Mouse (Mus musculus): ENCODE results near the gene Tcf7l2.

Tcf7l2 gene

DNA sequence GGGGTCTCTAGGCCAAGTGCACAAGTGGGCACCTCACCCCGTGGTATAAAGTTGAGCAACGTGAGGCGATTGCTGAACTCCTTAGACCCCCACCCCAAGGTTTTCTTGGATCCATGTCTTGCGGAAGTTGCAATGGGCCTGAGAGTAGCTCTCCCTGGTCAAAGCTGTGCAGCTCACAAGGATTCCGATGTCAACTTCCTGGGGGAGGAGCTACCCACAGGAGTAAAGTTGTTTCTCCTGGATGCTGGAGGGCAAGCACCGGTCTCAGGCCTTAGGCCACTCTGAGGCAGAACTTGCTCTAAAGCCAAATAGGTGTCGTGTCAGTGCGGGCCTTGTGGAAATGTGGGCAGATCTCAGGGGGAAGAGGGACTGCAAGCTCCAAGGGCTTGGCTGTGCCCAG is 12.2 kb upstream of the Tcf7l2 start:
- no peak for DNase-seq (ENCODE audit: low spot score in 2 of 2)

DNA sequence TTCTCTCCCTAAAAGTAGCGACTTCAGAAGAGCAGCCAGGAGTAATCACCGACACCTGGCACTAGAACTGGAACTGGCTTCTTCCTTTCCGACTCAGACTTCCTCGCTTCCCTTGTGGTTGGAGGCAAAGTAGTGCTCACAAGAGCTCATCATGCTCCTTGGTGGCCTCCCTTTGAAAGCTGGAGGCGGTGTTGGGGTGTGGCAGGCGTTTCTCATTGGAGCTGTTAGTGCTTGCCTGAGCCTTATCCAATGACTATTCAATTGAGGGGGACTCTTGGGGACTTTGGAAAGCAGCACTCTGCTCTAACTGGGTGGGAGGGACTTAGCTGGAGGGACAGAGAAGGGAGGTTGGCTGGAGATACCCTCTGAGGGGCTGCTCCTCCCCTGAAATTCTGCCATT is 9.1 kb upstream of the Tcf7l2 start:
- no peak for DNase-seq (ENCODE audit: low spot score in 2 of 2)

DNA sequence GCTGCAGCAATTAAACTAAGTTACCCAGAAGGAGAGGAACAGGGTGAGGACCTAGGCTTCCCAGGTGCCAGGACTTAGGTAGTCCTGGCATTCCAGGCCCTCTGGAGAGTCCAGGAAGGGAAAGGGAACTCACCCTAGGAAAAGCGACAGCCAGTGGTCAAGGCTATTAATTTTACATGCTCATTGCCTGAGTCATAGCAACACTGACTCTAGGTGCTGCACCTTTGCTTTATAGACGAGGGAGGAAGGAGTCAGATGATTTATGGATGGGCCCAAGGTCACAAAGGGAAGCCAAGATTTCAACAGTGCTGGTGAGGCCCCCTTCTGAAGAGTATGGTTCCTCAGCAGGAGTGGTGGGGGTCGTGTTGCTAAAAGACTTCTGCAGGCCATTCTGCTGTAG is 8.6 kb upstream of the Tcf7l2 start:
- no peak for DNase-seq (ENCODE audit: low spot score in 2 of 2)

DNA sequence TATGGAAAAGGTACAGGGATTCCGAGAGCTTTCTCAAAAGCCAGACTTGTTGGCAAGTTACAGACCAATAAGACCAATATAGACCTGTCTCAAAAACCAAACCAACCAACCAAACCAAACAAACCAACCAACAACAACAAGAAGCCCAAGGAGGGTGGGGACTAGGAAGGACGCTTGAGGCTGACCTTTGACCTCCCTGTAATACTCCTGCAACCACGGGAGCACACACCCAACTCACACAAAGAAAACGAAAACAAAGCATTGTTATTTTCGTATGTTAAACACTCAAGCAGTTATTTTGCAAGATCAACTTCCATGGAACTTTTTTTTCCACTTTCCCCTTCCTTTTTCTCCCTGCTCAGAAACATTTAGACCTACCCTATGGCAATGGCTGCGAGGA is 5.6 kb upstream of the Tcf7l2 start:
- no peak for DNase-seq (ENCODE audit: low spot score in 2 of 2)

DNA sequence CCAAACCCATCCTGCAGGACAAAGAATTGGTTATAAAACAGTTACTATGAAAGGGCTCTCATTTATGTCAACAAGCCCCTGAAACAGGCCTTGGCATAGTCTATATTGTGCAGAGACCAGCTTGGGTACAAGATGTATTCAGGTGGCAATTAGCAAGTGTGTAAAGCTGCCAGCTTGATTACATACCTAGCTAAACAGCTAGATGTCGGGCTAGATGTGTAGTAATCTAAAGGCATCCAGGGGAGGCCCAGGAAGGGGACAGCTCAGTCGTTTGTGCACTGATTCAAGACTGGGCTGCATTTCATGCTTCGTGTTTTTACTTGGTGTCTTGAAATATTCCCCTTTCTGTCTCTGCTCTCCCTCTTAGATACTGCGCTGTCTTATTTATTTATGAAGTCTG is 1.9 kb upstream of the Tcf7l2 start:
- no peak for DNase-seq (ENCODE audit: low spot score in 2 of 2)

DNA sequence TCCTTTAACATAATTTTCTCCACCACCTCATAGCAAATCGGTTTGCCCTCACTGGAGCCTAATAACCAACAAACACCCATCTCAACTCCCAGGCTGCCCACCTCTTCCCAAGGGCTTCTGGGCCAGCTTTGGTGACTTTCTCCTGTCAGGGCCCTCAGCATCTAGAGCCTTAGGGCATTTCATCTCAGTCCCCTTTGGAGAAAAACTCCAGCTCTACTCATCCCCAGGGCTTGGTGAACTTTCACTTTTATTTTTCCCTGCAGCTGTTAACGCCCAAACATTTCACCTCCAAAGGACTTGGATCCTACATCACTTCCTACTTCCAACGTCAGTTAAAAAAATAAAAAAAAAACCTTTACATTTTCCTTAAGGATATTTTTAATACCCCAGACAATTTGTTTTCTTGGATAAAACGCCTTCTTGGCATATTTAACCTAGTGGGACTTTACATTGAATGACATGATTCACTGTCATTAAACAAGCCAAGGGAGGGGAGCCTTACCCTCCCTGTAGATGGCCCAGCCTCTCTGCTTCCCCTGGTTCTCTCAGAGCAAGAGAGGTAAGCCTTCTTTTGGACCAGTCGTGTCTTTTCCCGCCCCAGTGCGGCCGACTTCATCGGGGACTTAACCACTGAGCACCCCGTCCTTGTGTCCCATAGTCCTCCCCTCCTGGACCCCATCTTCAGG is 724 bp upstream of the Tcf7l2 start:
- no peak for DNase-seq (ENCODE audit: low spot score in 2 of 2)

DNA sequence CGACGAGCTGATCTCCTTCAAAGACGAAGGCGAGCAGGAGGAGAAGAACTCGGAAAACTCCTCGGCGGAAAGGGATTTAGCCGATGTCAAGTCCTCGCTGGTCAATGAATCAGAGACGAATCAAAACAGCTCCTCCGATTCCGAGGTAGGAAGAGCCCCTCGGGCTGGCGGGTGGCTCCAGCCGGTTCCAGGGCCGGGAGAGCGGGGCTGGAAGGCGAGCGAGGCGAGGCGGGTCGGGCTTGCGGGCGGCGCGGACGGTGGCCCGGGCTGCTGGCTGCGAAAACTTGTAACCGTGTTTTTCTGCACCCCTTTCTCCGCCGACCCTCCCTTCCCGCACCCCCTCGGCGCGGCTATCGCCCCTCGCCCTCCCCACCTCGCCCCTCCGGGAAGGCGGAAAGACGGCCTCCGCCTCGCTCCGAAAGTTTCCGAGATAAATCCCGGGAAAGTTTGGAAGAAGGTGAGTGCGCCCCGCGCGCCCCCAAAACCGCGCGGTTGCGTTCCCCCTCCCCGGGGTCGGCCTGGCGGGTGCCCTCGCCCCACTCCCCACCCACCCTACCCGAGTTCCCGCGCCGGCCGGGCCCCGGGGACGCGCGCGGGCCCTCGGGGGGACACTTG is 873 bp downstream of the Tcf7l2 start:
- peak in 1 of 2 experiments; percentile 30 for DNase-seq (ENCODE audit: low spot score in 2 of 2)

DNA sequence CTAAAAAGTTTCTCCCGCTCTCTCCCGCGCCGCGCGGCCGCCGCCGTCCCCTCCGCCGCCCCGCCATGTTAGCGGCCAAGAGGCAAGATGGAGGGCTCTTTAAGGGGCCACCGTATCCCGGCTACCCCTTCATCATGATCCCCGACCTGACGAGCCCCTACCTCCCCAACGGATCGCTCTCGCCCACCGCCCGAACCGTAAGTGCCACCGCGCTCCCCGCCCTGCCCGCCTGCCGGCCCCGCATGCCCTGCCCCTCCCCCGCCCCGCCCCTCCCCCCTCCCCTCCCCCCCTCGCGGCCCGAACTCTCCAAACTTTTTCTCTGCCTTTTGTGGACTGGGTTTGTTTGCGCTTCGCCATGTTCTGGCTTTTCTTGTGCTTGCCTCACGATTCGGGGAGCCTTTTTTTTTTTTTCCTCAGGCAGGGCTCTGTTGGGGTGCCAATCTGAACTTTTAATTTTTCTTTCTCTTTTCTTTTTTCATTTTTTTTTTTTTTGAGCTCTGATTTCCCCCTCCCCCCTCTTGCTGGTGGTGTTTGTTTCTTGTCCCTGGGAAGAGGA is 1.5 kb downstream of the Tcf7l2 start:
- peak; percentile 30 to 33 for DNase-seq (ENCODE audit: low spot score in 2 of 2)

DNA sequence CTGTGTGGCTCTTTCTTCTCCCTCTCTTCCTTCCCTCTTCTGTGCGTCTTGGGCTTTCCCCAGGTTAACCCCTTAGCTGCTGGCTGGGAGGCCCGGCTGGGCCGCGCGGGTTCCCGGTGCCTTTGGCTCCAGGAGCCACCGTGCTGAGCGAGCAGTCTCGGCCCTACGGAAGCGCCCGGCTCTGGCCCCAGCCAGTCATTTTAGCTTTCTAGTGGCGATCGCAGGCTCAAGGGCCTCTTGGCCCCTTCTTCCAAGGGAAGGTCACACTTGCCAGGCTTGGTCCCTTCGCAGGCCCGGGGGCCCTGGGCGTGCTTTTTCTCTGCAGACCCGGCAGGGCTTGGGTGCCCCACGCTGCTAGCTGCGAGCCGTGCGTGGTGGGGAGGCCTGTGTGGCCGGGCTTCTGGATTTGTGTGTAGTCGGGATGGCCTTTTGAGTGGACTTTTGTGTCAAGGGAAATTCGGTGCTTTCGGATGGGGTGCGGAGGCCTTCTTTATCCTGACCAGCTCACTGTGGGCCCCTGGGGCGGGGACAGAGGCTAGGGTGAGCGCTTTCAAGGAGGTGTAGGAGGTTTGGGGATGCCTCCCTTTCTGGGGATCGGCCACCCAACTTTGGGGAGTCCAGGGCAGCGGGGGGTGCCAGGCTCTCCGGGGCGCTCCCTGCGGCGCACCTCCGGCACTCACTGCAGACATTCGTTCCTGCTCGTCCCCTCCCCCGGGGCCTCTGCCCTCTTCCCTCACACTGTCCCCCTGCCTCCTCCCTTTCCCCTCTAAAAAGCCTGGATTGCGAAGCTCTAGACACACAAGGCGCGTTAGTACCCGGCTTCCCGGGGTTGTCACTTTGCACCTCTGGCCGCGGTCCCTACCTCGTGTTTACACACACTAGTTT is 2.2 kb downstream of the Tcf7l2 start:
- DNase-seq (ENCODE audit: low spot score in 2 of 2) = peak; percentile 68 to 80

DNA sequence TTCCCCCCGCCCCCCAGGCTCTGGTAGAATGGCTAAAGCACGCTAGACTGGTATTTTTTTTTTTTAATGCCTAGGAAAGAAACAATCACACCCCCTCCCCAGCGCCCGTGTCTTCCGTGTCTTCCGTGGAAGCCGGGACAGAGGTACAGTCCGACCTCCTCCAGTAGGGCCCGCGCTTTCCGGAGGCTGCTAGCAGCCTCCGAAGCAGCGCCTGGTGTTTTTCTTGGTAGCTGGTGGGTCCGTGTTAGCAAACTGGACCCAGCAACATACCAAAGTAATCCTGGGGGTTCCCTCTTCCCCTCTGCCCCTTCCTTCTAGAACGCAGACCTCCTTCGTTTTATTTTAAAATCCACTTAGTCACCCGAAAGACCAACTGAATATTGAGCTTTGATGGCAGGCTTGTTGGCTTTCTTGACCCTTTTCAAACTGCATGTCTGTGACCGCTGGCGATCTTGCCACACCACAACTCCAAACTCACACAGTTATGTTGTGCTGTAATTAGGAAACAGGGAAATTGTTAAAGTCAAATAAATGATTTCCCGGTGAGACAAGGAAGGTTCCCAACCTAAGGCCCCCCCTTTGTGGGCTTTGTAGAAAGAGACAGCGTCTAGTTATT is 3.1 kb downstream of the Tcf7l2 start:
- no peak for DNase-seq (ENCODE audit: low spot score in 2 of 2)

DNA sequence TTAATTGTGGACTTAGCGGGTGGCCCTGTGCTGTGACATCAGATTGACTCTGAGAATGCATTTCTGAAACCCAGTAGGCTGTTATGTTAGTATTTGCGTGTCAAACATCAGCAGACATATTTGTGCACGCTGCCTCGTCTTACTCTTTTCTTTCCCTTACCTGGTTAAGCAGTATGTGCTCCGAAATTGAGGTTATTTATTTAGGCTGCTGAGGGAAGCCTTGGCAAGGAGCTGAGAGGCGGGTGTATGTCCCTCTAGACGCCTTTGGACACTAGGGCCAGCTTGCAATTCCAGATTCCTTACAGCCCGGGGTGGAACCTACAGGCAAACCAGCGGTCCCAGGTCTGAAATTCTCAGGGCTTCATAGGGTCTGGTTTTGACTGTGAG is 3.6 kb downstream of the Tcf7l2 start:
- DNase-seq (ENCODE audit: low spot score in 2 of 2) = no peak

DNA sequence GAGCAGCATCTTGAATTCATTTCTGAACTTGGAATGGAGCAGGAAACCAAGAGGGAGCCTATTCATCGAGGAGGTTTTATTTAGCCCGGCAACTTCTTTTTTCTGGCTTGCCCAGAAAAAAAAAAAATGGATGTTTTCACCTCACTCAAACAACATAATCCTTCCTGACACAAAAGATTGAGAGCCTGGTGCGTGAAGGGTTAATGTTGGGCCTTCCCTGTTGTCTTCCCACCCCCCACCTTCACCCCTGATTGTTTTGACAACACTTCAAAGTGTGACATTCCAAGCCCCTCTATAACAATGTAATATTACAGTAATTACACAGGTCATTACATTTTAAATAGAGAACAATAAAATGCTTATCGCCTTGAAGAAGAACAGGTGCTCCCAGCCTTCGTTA is 4.6 kb downstream of the Tcf7l2 start:
- no peak for DNase-seq (ENCODE audit: low spot score in 2 of 2)

DNA sequence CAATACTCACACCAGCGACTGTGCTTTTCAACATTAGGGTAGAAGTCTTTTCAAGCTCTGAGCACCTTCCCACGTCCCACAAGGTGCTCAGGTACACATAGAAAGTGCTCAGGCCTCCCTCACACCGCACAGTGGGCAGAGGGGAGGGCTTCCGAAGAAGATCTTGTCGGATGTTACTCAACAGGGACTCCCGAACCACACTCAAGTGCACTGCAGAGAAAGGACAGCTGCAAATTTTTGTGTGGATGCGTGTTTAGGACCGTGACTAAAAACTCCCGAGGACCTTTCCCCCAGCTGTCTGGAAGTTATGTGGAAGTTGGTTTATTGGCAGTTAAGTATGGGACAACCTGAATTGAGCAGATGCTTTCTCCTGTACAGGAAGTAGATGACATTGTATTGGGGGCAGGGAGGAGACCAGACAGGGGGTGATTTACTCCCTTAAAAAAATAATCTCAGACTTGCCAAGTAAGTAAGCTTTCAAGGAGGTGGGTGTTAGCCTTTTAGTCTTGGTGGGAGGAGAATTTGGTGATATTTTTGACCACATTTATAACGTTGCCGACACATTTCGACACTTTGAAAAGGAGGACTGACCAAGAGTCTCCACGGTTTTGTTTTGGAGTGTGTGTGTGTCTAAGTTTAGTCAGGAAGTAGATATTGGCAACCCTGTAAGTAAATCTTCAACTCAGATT is 5.8 kb downstream of the Tcf7l2 start:
- no peak for DNase-seq (ENCODE audit: low spot score in 2 of 2)

DNA sequence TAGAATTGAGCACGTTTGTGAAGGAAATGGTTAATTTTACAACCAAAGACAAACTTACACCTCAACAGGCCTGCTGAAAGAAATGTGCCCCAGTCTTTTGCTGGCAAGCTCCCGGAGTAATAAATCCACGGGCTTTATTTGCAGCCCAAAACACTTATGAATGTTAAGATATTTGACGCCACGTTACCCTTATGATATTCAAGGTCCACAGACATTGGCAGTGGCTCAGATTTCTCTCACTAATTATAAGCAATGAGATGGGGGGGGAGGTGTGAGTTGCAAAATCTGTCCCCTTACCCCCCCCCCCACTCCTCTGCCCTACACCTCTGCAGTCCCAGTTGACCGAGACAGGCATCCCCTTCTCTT is 6.3 kb downstream of the Tcf7l2 start:
- DNase-seq (ENCODE audit: low spot score in 2 of 2) = no peak

DNA sequence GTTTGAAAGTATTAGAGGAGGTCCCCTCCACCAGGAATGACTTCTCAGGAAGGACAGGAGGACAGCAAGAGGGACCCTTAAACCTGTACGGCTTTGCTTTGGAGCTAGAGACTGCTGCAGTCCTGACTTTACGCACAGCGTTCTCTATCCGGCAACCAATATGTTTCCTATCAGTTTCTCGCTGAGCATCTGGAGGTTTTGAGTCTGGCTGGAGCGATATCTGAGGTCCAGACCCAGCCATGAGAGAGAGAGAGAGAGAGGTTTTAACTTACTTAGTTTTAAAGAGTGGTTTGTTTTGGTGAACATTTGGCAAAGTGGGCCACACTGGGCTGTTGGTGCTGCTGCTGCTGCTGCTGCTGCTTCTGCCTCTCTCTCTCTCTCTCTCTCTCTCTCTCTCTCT is 7.2 kb downstream of the Tcf7l2 start:
- DNase-seq (ENCODE audit: low spot score in 2 of 2) = no peak

DNA sequence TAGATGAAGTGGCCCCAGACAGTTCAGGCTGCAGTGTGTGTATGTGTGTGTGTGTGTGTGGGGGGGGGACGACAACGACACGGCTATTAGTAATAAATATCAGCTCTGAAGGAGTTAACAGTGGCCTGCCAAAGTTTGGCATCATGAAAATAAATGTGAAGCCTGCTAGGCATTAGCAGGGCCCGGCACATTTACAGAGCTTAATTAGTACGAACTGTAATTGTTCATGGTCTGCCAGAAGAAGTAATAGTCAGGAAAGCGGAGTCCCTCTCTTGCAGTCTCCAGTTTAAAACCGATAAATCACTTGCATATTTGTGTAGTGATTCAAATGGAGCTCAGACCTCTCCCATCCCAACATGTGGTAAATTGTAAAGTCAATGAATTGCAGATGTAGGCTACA is 7.9 kb downstream of the Tcf7l2 start:
- DNase-seq (ENCODE audit: low spot score in 2 of 2) = no peak

DNA sequence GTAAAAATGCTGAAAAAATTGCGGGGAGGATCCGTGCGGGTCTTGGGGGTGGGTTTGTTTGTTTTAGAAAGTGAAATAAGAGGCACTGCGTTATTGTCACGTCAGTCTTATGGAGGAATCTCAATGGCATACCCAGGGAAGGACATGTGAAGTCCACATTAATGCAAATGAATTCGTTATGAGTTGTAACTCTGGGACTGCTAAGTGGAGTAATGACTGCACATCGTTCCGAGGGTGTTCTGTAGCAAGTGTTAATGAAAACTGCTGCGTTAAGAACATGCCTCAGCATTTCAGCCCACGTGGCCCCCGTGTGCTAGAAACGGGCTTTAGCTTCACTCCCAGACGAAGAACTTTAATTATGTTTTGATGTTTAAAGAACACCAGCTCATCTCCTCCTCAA is 8.4 kb downstream of the Tcf7l2 start:
- no peak for DNase-seq (ENCODE audit: low spot score in 2 of 2)

DNA sequence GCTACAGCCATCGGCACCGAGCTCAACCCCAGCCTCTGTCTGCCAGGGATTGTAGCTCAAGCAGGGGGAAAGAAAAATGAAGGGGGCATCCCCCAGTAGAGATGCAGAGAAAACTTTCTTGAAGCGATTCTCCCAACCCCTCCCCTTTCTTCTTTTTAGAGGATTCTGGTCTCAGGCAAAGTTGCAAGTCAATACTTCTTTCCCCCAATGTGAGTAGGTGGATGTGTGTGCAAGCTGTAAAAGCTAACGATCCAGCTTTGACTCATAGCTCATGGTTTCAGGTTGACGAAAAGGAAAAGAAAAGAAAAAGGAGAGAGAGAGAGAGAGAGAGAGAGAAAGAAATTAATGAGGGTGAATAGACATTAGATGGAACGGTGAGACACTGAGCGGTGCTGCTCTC is 8.8 kb downstream of the Tcf7l2 start:
- no peak for DNase-seq (ENCODE audit: low spot score in 2 of 2)

DNA sequence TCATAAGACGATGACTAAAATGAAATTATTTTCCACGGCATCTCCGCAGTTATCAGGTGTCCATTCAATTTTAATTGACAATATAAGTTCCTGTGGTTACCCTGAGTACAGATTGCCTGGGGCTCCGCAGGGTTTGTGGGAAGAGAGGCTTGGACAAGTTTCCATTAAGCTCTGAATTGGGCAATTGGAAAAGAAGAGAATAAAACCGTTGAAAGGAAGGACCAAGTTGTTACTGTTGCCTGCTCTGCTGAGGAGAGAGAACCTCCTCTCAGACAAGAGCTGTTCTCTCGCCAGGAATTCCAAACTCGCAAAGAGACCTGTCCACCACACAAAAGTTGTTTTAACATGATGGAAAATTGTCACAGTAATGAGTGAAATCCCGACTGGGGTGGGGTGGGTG is 11.2 kb downstream of the Tcf7l2 start:
- DNase-seq (ENCODE audit: low spot score in 2 of 2) = no peak

DNA sequence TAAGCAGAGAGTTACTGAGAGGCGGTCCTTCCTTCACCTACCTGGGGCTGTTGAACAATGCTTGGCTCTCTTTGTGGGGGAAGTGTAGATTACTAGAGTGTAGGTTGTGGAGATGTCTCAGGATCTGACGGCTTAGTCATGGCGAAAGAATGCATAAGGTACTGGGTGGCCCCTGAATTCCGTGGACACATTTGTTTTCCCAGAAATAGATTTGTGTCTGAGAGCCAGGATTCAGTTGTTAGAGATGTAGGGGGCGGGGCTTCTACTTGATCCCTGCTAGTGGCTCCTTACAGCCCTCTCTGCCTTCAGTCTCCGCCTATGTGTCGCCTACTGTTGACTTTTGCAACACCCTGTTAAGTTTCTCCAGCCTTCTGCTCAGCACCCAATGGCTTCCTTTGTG is 12.7 kb downstream of the Tcf7l2 start:
- DNase-seq (ENCODE audit: low spot score in 2 of 2) = no peak

DNA sequence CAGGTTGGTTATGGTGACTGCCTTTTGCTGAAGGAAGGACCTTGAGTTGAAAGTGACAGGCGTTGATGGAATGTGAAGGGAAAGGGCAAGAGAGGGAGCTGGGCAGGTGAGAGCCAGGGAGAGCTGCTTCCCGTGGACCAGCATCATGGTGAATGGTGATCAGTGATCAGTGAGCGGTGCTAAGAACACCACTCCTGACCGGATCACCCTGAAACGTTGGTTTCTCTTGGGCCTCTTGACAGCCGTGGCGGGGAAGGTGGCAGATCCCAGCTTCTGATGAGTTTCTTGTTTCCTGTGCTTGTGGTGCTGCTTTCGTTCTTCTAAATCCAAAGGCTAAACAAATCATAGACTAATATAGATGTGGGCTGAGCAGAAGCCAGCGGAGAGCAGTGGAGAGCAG is 13.8 kb downstream of the Tcf7l2 start:
- DNase-seq (ENCODE audit: low spot score in 2 of 2) = no peak

DNA sequence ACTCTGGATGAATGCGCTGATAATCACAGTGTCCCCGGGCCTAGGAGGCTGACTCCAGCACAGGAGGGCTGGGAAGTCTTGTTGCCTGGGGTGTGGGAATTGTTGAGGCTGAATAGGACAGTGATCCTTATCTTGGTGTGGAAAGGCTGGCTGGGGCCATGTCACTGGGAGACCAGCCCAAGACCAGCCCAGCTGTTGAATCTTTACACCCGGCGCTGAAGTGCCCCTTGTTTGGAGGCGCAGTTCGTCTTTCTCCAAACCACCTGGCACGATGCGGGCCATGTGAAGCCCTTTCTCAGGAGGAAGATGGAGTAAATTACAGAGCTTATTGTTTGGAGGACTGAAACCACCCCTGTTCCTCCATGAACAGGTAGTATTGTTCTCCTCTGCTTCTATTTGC is 15.1 kb downstream of the Tcf7l2 start:
- peak; percentile 36 to 42 for DNase-seq (ENCODE audit: low spot score in 2 of 2)
